Mouse (Mus musculus) myocyte (in vitro differentiated cells): ENCODE measurements at regions not wholly inside any gene's neighbourhood (a gene's known extent, or its start where the extent isn't known, plus 50 kb on each side); places are given as distances from the start of the nearest gene placed in this dataset.

Experiments used
- H3K27me3 ChIP-seq: one replicate; pipeline ENCODE4 v1.6.1; 2011; ENCODE audit not compliant: control insufficient read depth, insufficient read depth, insufficient read length
- H3K36me3 ChIP-seq: one replicate; pipeline ENCODE4 v1.6.1; 2011; ENCODE audit not compliant: control insufficient read depth, insufficient read depth
- H3K4me2 ChIP-seq: one replicate; pipeline ENCODE4 v1.6.1; 2011; ENCODE audit warnings: low read depth, control low read depth
- H3K4me3 ChIP-seq: one replicate; pipeline ENCODE4 v1.5.1; 2011; ENCODE audit warnings: mild to moderate bottlenecking, control low read depth, moderate library complexity
- H3K79me2 ChIP-seq: one replicate; pipeline ENCODE4 v1.6.1; 2011; ENCODE audit not compliant: control insufficient read depth, insufficient read depth
- H3ac ChIP-seq: one replicate; pipeline ENCODE4 v1.6.1; 2011; ENCODE audit not compliant: control insufficient read depth, insufficient read length
- CEBPB ChIP-seq: IDR thresholded peaks from 2 replicates; pipeline ENCODE4 v1.6.1; 2011; ENCODE audit warnings: mild to moderate bottlenecking, moderate library complexity; ENCODE audit not compliant: poor library complexity, insufficient read depth, severe bottlenecking
- E2F4 ChIP-seq: IDR thresholded peaks from one replicate; pipeline ENCODE4 v1.6.1; 2011; ENCODE audit warnings: mild to moderate bottlenecking, control low read depth, moderate library complexity; ENCODE audit not compliant: insufficient read depth
- MAX ChIP-seq: IDR thresholded peaks from one replicate; pipeline ENCODE4 v1.6.1; 2011; ENCODE audit warnings: low read depth, mild to moderate bottlenecking, control low read depth
- MYOD1 ChIP-seq, 3 experiments: IDR thresholded peaks; one replicate each; pipeline ENCODE4 v1.6.1; 2011; ENCODE audit warnings: control low read depth in 2 of 3, low read depth in 2 of 3, mild to moderate bottlenecking in 2 of 3, moderate library complexity in 1 of 3; ENCODE audit not compliant: insufficient read length in 2 of 3, control insufficient read depth in 1 of 3
- MYOG ChIP-seq, 3 experiments: IDR thresholded peaks; one replicate each; pipeline ENCODE4 v1.6.1; 2011; ENCODE audit warnings: control low read depth in 2 of 3, low read depth in 2 of 3, mild to moderate bottlenecking in 2 of 3; ENCODE audit not compliant: insufficient read length in 2 of 3, control insufficient read depth in 1 of 3, insufficient read depth in 1 of 3
- POLR2A ChIP-seq: IDR thresholded peaks from one replicate; pipeline ENCODE4 v1.6.1; 2011; ENCODE audit warnings: low read depth, mild to moderate bottlenecking, control low read depth, moderate library complexity; ENCODE audit not compliant: insufficient read length
- POLR2AphosphoS2 ChIP-seq: IDR thresholded peaks from one replicate; pipeline ENCODE4 v1.6.1; 2011; ENCODE audit warnings: low read depth, control low read depth; ENCODE audit not compliant: insufficient read length
- REST ChIP-seq: IDR thresholded peaks from one replicate; pipeline ENCODE4 v1.6.1; 2011; ENCODE audit warnings: mild to moderate bottlenecking, control low read depth, moderate library complexity; ENCODE audit not compliant: insufficient read depth, insufficient read length
- SRF ChIP-seq: IDR thresholded peaks from one replicate; pipeline ENCODE4 v1.6.1; 2011; ENCODE audit warnings: low read depth; ENCODE audit not compliant: control insufficient read depth, insufficient read length
- TCF12 ChIP-seq: IDR thresholded peaks from one replicate; pipeline ENCODE4 v1.6.1; 2011; ENCODE audit warnings: mild to moderate bottlenecking, control low read depth; ENCODE audit not compliant: poor library complexity, insufficient read depth, severe bottlenecking
- TCF3 ChIP-seq: IDR thresholded peaks from one replicate; pipeline ENCODE4 v1.6.1; 2011; ENCODE audit warnings: low read depth, control low read depth; ENCODE audit not compliant: insufficient read length
- USF1 ChIP-seq: IDR thresholded peaks from one replicate; pipeline ENCODE4 v1.6.1; 2011; ENCODE audit warnings: low read depth, mild to moderate bottlenecking, control low read depth, moderate library complexity

DNA sequence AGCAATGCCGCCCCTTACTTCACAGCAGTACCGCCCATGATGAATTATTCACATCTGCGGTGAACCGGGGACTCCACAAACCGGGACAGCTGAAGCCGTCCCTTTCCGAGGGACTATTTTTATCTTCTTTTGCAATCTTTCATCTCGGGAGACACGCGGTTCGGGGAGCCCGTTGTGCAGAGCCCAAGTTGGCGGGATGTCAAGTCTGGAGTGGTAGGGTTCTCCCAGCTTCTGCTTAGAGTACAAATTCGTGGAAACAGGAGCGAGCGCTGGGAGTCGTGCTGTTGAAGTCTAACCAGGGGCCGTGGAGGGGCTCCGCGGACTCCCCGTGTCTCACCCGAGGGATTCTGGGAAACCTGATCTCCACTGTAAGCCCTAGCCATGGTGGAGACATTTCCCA is 53.0 kb upstream of the Dlk1 start:
- TF ChIP-seq CEBPB (no peak), TCF12 (no peak), E2F4 (no peak), POLR2A (no peak), REST (no peak), USF1 (no peak), POLR2AphosphoS2 (no peak), MAX (no peak), SRF (no peak), TCF3 (no peak), MYOG (IDR thresholded peaks at IDR 0.05; ENCODE audit: control insufficient read depth in 1 of 3, insufficient read depth in 1 of 3, insufficient read length in 2 of 3, low read depth in 2 of 3) (no peak), MYOD1 (IDR thresholded peaks at IDR 0.05; ENCODE audit: control insufficient read depth in 1 of 3, insufficient read length in 2 of 3, low read depth in 2 of 3) (no peak)
- H3K4me2 ChIP-seq: peak overlapping the region; percentile 38
- H3ac ChIP-seq: no peak overlapping the region
- no peaks in the 10 kb centered on the region for H3K79me2 ChIP-seq
- H3K27me3 ChIP-seq: no peaks in the 10 kb centered on the region
- no peaks in the 10 kb centered on the region for H3K36me3 ChIP-seq
- no peak overlapping the region for H3K4me3 ChIP-seq

DNA sequence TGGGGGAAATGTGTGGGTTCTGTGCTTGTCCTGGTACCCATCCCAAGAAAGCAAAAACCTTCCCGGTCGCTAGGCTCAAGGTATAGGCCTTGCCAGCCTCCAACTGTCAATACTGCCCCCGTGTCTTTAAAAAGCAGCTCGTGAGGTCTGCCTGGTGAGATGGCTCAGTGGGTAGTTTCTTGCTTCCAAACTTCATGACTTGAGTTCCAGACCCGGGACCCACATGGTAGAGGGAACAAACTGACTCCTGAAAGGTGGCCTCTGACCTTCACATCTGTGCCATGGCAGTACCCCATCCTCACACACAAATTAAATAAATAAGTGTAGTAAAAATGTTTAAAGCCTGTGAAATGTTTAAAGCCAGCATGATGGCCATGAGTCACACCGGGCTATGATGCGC is 52.6 kb upstream of the Dlk1 start:
- Histone ChIP-seq H3ac (no peak overlapping the region), H3K4me2 (peak overlapping the region; percentile 38), H3K27me3 (no peaks in the 10 kb centered on the region), H3K36me3 (no peaks in the 10 kb centered on the region), H3K79me2 (no peaks in the 10 kb centered on the region), H3K4me3 (no peak overlapping the region)
- TF ChIP-seq MYOG (IDR thresholded peaks at IDR 0.05; ENCODE audit: control insufficient read depth in 1 of 3, insufficient read depth in 1 of 3, insufficient read length in 2 of 3, low read depth in 2 of 3): no peak

DNA sequence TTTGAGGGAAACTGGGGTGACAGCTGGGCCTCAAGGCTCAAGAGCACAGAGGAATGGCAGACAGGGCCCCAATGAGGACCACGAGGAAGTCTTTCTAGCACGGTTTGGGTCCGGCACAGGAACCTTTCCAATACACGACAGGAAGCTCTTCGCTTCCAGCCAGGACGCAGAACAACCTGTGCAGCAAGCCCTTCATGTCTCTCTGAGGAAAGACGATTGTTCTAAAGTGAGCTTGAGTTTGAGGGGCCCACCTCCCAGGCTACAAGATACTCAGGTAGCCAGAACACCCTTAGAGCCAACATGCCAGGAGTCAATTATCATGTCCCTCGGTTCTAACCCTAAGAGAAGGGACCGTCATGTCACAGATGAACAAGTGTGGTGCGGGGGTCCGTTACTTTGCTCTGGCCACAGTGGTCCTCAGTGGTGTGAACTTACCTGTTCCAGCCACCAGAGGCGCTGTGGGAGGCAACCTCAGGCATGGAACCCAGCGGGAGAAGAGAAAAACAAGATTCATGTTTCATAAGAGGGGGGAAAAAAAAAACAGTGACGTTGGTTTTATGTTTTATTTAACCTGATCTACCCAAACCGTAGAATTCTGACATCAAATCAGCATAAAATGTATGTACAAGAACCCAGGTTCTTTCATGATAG is 51.6 kb upstream of the Dlk1 start:
- Histone ChIP-seq H3K36me3 (no peaks in the 10 kb centered on the region), H3K79me2 (no peaks in the 10 kb centered on the region), H3K27me3 (no peaks in the 10 kb centered on the region), H3K4me2 (no peak overlapping the region), H3ac (no peak overlapping the region), H3K4me3 (no peak overlapping the region)
- TF ChIP-seq E2F4: no peak

DNA sequence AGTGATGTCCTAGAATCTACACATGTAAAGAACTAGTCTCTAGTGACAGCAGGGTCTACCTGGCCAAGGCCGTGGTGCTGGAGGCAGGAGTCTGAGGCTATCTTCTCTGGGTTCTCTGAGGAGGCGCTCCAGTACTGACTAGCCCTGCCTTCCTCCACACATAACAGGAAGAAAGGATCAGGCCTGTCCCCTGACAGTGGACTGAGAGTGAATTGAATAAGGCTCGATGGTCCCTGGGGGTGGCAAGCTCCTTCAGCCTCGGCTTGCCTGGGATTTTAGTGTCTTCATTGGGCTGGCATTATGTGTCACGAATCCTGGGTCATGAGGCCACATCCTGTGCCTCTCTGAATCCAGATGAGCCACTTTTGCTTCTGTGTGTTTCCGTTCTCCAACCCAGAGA is 50.9 kb upstream of the Dlk1 start:
- Histone ChIP-seq H3ac (no peak overlapping the region), H3K36me3 (no peaks in the 10 kb centered on the region), H3K79me2 (no peaks in the 10 kb centered on the region), H3K4me2 (no peak overlapping the region), H3K27me3 (no peaks in the 10 kb centered on the region), H3K4me3 (no peak overlapping the region)
- TF ChIP-seq REST (no peak), MAX (no peak), USF1 (no peak), MYOG (IDR thresholded peaks at IDR 0.05; ENCODE audit: control insufficient read depth in 1 of 3, insufficient read depth in 1 of 3, insufficient read length in 2 of 3, low read depth in 2 of 3) (no peak), TCF3 (no peak), POLR2A (no peak), POLR2AphosphoS2 (no peak), CEBPB (no peak), TCF12 (no peak), SRF (no peak), MYOD1 (IDR thresholded peaks at IDR 0.05; ENCODE audit: control insufficient read depth in 1 of 3, insufficient read length in 2 of 3, low read depth in 2 of 3) (no peak), E2F4 (no peak)

DNA sequence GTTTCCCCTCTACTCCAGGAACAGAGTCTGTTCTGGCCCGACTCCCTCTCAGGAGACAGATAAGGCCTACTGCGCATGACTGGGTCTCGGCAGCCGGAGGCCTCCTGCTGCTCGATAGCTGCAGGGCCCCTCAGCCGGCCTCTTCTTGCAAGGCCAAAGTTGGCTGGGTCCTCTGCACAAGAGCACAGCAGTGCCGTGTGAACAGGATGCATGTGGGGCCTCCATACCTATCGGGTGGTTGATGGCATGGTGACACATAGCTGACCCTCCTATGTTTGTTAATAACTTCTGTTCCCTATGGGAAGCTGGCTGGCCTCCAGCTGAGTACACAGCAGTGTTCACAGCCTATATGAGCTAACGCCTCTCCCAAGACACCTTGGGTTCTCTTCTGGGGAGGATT is 50.4 kb upstream of the Dlk1 start:
- Histone ChIP-seq H3ac (no peak overlapping the region), H3K36me3 (no peaks in the 10 kb centered on the region), H3K79me2 (no peaks in the 10 kb centered on the region), H3K4me2 (no peak overlapping the region), H3K4me3 (no peak overlapping the region), H3K27me3 (no peaks in the 10 kb centered on the region)
- TF ChIP-seq MYOD1 (IDR thresholded peaks at IDR 0.05; ENCODE audit: control insufficient read depth in 1 of 3, insufficient read length in 2 of 3, low read depth in 2 of 3) (no peak), REST (no peak), TCF3 (no peak), E2F4 (no peak), MAX (no peak), POLR2A (no peak), SRF (no peak), TCF12 (no peak), CEBPB (no peak), MYOG (IDR thresholded peaks at IDR 0.05; ENCODE audit: control insufficient read depth in 1 of 3, insufficient read depth in 1 of 3, insufficient read length in 2 of 3, low read depth in 2 of 3) (no peak), USF1 (no peak), POLR2AphosphoS2 (no peak)
